Mouse (Mus musculus) macrophage (primary cell): ENCODE results near the gene Mtf2. TPM values are rescaled to one million over a fixed set of nuclear protein-coding genes. Genes with fewer than 3 reads are reported as not detected.
A peak's percentile ranks its signal among the peaks of the same experiment; 100 is the strongest.

Experiments used
- H3K27ac ChIP-seq: fragments of 350-480 bp; formaldehyde crosslinking; 2 replicates; pipeline ENCODE4 v1.9.0; 2021
- H3K36me3 ChIP-seq: fragments of 350-480 bp; formaldehyde crosslinking; 2 replicates; pipeline ENCODE4 v1.9.0; 2021; ENCODE audit errors: inconsistent target
- H3K4me3 ChIP-seq: fragments of 350-480 bp; formaldehyde crosslinking; 2 replicates; pipeline ENCODE4 v1.9.0; 2021; ENCODE audit errors: inconsistent target
- H3K79me2 ChIP-seq: fragments of 350-480 bp; formaldehyde crosslinking; 2 replicates; pipeline ENCODE4 v1.9.0; 2021; ENCODE audit errors: inconsistent target
- WGBS: methylation state at CpG from one replicate; pipeline ENCODE4 v1.1.7; 2026; ENCODE audit warnings: inconsistent platforms; ENCODE audit not compliant: missing documents; 5-methylcytosine and 5-hydroxymethylcytosine counted together
- polyA plus RNA-seq: library from polyadenylated mRNA; stranded (reverse); fragments of 250-400 nt; gene quantifications from 3 replicates; pipeline ENCODE4 v1.2.4, GENCODE M21; 2018; ENCODE audit warnings: inconsistent platforms

Gene Mtf2
- polyA plus RNA-seq, 1 experiment from 2014 or later: 12.2 TPM

DNA sequence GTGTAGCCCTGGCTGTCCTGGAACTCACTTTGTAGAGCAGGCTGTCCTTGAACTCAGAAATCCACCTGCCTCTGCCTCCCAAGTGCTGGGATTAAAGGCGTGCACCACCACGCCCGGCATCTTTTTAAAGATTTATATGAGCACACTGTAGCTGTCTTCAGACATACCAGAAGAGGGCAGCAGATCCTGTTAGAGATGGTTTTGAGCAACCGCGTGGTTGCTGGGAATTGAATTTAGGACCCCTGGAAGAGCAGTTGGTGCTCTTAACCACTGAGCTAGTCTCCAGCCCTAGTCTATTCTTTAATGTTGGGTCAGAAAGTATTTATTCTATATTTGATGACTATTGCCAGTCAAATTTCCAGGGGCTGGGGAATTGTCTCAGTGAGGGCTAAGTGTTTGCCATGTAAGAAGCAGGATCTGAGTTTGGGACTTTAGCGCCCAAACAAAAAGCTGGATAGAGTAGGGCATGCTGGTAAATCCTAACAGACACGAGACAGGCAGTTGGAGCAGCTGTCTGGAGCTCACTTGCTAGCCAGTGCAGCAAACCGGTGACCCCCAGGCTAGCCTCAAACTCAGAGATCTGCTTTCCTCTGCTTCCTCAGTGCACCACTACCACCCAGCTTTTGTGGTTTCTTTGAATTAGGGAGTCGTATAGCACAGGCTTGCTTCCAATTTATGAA is 54.9 kb downstream of the Mtf2 start:
- Histone ChIP-seq H3K4me3 (no peak overlapping the region), H3K79me2 (no peaks in the 10 kb centered on the region), H3K36me3 (peaks cover 32% of the 10 kb centered on the region; the same call in 1 of the 2 replicates), H3K27ac (no peak overlapping the region)
- 92% methylated on average over 9 of the region's 9 CpGs for WGBS

DNA sequence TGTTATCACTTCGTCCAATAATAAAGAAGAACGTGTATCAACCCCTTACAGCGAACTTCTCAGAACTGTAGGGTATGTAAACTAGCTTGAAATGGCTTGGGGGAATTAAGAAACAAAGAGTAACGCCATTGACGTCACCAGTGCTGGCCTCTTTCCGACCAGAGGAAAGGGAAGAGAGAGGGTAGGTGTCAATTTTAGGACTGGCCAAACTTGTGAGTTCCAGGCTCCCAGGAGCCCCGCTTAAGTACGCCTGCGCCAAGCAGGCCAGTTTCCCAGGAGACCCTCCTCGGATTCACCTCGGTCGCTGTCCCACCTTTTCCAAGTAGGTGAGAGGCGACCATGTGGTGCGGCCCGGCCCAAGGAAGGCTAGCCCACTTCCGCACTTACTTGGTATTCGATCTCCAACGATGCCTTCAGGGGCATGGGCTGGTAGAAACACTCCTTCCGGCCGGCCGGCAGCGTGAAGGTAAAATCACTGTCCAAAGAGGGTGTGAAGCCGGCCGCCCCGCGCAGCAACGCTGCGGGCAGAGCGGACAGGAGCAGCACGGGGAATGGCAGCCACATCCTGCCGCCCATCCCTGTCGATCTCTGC is 66.5 kb downstream of the Mtf2 start:
- 0% methylated on average over 32 of the region's 32 CpGs for WGBS

DNA sequence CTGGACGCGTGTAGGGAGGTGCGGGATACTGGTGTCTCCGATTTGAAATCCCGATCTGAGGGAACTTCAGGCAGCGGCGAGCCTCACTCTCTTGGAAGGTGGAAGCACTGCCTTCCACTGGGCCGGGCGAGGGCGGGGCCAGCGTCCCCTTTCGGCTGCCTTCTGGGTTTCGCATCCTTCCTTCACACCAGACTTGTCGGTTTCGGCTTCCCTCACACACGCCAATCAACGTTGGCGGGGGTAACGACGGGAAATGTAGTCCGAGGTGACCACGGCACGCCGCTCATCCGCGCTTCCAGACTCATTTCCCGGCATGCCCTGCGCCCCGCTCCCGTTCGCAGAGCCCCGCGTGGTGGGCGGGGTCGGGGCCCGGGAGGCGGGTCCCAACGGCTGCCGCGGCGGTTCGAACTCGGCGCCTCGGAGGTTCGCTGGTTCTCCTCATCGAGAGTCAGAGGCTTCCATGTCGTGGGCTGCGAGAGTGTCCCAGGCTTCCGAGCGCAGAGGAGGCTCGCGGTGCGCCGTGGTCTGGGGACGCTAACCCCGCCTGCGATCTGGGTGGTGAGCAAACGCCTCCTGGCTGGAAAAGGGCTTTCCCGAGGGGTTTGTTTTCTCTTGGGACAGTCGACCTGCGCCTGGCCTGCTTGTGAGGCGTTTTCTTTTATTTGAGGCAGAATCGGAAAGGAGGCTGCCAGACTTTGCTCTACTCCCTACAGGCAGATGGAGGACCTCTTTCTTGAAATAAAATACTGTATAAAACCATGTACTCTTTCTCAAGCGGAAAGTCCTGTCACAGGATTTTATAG is 67.2 kb downstream of the Mtf2 start, which contains the start of the genes Tmed5 and Ccdc18:
Gene Tmed5, minus strand, starts transcription at position 180 of the 803 bp plus-strand sequence.
Gene Ccdc18, plus strand, starts transcription at position 435 of the 803 bp plus-strand sequence.
- H3K4me3 ChIP-seq: peak within 1 kb of the TSS; percentile 96
- WGBS: under 1% methylated on average over 65 of the region's 65 CpGs
- peaks cover 16% of the 10 kb centered on the region for H3K36me3 ChIP-seq
- H3K27ac ChIP-seq: peak within 1 kb of the TSS; percentile 79
- H3K79me2 ChIP-seq: peaks cover 44% of the 10 kb centered on the region

More for the DNA sequence above, 66.5 kb downstream of the Mtf2 start:
- H3K36me3 ChIP-seq: peaks cover 17% of the 10 kb centered on the region
- H3K27ac ChIP-seq: peak overlapping the region; percentile 79
- peak overlapping the region; percentile 96 for H3K4me3 ChIP-seq
- peaks cover 45% of the 10 kb centered on the region for H3K79me2 ChIP-seq

DNA sequence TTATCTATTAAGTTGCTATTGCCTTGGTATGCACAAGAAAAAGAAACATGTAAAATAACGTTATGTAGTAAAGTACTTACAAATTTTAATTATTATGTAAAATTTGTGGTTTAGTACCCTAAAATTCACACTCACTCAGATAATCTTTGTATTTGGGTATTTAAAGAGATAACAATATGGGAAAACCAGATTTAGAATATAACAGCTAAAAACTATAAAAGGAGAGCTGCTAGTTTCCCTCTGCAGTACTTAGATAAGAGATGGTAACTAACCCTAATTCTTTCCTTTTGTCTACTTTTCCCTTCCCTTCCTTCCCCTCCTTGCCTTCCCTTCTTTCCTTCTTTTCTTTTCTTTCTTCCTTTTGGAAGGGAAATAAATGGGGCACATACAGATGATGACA is 87.1 kb downstream of the Mtf2 start:
- H3K4me3 ChIP-seq: no peak overlapping the region
- no peak overlapping the region for H3K27ac ChIP-seq
- H3K36me3 ChIP-seq: no peaks in the 10 kb centered on the region
- no peaks in the 10 kb centered on the region for H3K79me2 ChIP-seq
- WGBS: 100% methylated on average over 1 of the region's 1 CpGs

Other genes starting within 250 kb of the Mtf2 start
- gene Ube2d2b, start 235.6 kb upstream of the Mtf2 start, polyA plus RNA-seq: not detected in 3 replicates
- 16.3 to 20.2 TPM (median 19.8 TPM) in 3 replicates for gene Evi5, start 190.6 kb upstream of the Mtf2 start, polyA plus RNA-seq
- 176 to 189 TPM (median 181 TPM) in 3 replicates for gene Rpl5, start 165.2 kb upstream of the Mtf2 start, polyA plus RNA-seq
- gene Fam69a, start 78.6 kb upstream of the Mtf2 start, polyA plus RNA-seq: 9.4 to 24.9 TPM (median 18.7 TPM) in 3 replicates
- gene Tmed5, start 66.9 kb downstream of the Mtf2 start, polyA plus RNA-seq: 60.5 to 113 TPM (median 90.3 TPM) in 3 replicates
- 0.09 to 0.57 TPM (median 0.36 TPM) in 3 replicates for gene Ccdc18, start 67.2 kb downstream of the Mtf2 start, polyA plus RNA-seq
- 45.0 to 52.6 TPM (median 50.9 TPM) in 3 replicates for gene Dr1, start 203.2 kb downstream of the Mtf2 start, polyA plus RNA-seq
- 6.0 to 9.1 TPM (median 6.8 TPM) in 3 replicates for gene Pigg, start 246.9 kb downstream of the Mtf2 start, polyA plus RNA-seq